Mouse (Mus musculus): ENCODE results near the gene Mllt10. TPM values are rescaled to one million over a fixed set of nuclear protein-coding genes. Genes with fewer than 3 reads are reported as not detected.

The Mllt10 gene
- polyA plus RNA-seq, 1 experiment from 2014 or later: 43.5 TPM

DNA sequence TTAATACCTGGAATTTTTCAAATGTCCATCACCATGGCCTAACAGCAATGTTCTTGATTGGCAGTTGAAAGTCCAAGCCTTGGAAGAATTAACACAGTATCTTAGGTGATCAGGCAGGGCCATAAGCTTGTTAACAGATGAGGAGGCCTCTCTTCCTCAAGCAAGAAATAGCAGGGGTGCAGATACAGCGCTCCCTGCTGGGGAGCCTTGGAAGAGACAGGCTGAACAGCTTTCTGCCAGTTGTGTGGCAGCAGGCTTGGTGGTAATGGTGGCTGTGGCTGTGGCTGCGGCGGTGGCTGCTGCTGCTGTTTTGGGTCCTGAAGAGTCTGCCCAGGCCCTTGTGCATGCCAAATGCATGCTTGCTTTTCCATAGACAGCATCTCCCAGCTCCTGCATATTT, 150.1 kb downstream of the Mllt10 start:
- ATAC-seq (no peak), DNase-seq (ENCODE audit: low spot score) (peak; percentile 53)
- Histone ChIP-seq H3K4me3 (ENCODE audit: low read depth, low read length) (no peak overlapping the region), H3K27ac (ENCODE audit: low read depth, low read length) (no peak overlapping the region), H3K36me3 (ENCODE audit: control insufficient read depth, insufficient read depth, low read length) (peaks cover 62% of the 10 kb centered on the region), H3K4me2 (ENCODE audit: low read length) (no peak overlapping the region), H3K27me3 (replicated peaks; ENCODE audit: control insufficient read depth, insufficient read depth, low read length) (no peaks in the 10 kb centered on the region), H3K4me1 (ENCODE audit: control insufficient read depth, insufficient read depth, low read length) (peaks cover 4% of the 10 kb centered on the region; the same call in 1 of the 2 replicates), H3K9ac (ENCODE audit: low read length) (no peak overlapping the region), H3K9me3 (replicated peaks; ENCODE audit: control insufficient read depth, low read length) (no peaks in the 10 kb centered on the region)
- WGBS: 64% methylated on average over 3 of the region's 3 CpGs

DNA sequence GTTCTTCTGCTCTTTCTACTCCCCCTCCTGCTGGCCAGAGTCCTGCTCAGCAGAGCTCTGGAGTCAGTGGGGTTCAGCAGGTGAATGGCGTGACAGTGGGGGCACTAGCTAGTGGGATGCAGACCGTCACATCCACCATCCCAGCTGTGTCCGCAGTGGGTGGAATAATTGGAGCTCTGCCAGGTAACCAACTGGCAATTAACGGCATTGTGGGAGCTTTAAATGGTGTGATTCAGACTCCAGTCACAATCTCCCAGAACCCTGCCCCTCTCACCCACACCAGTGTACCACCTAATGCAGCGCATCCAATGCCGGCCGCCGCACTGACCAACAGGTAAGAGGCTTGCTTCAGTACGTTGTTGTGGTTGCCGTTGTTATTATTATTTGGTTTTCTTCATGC, 151.8 kb downstream of the Mllt10 start:
- peaks cover 4% of the 10 kb centered on the region; the same call in 1 of the 2 replicates for H3K4me1 ChIP-seq (ENCODE audit: control insufficient read depth, insufficient read depth, low read length)
- no peak overlapping the region for H3K4me2 ChIP-seq (ENCODE audit: low read length)
- peak overlapping the region; percentile 5; the same call in 1 of the 2 replicates for H3K27ac ChIP-seq (ENCODE audit: low read depth, low read length)
- no peaks in the 10 kb centered on the region for H3K27me3 ChIP-seq (replicated peaks; ENCODE audit: control insufficient read depth, insufficient read depth, low read length)
- peaks cover 74% of the 10 kb centered on the region for H3K36me3 ChIP-seq (ENCODE audit: control insufficient read depth, insufficient read depth, low read length)
- ATAC-seq (peak; percentile 65), DNase-seq (ENCODE audit: low spot score) (peak; percentile 66)
- H3K4me3 ChIP-seq (ENCODE audit: low read depth, low read length): no peak overlapping the region
- 38% methylated on average over 10 of the region's 10 CpGs for WGBS
- no peaks in the 10 kb centered on the region for H3K9me3 ChIP-seq (replicated peaks; ENCODE audit: control insufficient read depth, low read length)
- no peak overlapping the region for H3K9ac ChIP-seq (ENCODE audit: low read length)

DNA sequence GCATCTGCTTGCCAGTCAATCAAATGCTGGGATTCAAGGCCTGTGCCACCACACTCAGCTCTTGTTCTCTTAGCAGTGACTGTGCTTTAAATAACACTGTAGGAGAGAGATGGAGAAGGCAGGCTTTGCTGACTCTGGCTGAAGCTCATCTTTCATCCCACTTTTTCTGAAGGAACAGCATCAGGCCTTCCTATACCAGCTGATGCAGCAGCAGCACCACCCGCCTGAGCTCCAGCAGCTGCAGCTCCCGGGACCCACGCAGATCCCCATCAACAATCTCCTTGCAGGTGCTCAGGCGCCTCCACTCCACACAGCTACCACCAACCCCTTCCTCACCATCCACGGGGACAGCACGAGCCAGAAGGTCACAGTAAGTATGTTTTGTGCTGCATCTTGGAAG, 153.5 kb downstream of the Mllt10 start:
- WGBS: 79% methylated on average over 6 of the region's 6 CpGs
- ATAC-seq (peak; percentile 33; the same call in 1 of the 2 replicates), DNase-seq (ENCODE audit: low spot score) (no peak)
- Histone ChIP-seq H3K27ac (ENCODE audit: low read depth, low read length) (no peak overlapping the region), H3K27me3 (replicated peaks; ENCODE audit: control insufficient read depth, insufficient read depth, low read length) (no peaks in the 10 kb centered on the region), H3K9ac (ENCODE audit: low read length) (no peak overlapping the region), H3K4me1 (ENCODE audit: control insufficient read depth, insufficient read depth, low read length) (peaks cover 4% of the 10 kb centered on the region; the same call in 1 of the 2 replicates), H3K9me3 (replicated peaks; ENCODE audit: control insufficient read depth, low read length) (no peaks in the 10 kb centered on the region), H3K36me3 (ENCODE audit: control insufficient read depth, insufficient read depth, low read length) (peaks cover 79% of the 10 kb centered on the region), H3K4me3 (ENCODE audit: low read depth, low read length) (no peak overlapping the region), H3K4me2 (ENCODE audit: low read length) (no peak overlapping the region)

DNA sequence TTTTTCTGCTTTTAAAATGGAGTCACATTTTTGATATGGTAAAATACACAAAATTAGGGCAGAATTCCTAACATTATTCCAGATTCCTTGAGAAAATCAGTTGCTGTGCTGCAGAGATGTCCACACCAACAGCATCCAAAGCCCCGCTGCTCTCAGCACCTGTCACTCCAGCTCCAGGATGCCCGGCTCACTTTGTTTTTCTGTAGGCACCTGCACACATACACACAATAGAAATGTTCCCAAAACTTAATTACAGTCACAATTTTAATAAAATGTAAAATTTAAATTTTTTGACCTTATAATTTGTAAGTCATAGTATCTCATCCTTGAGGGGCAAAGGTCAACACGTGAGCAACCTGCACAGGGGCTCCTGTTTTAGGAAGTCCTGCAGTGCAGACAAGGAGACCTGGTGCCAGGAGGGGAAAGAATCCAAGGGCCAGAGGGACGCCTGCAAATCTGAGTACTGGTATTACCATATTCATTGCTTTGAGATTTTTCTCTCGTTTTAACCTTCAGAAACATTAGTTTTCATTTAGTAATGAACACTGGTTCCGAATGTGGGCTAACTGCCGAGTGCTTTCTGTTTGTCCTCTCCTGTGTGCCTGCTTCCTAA, 154.3 kb downstream of the Mllt10 start:
- no peak overlapping the region for H3K9ac ChIP-seq (ENCODE audit: low read length)
- H3K27ac ChIP-seq (ENCODE audit: low read depth, low read length): no peak overlapping the region
- H3K4me1 ChIP-seq (ENCODE audit: control insufficient read depth, insufficient read depth, low read length): peaks cover 4% of the 10 kb centered on the region; the same call in 1 of the 2 replicates
- 86% methylated on average over 7 of the region's 7 CpGs for WGBS
- no peak overlapping the region for H3K4me3 ChIP-seq (ENCODE audit: low read depth, low read length)
- H3K27me3 ChIP-seq (replicated peaks; ENCODE audit: control insufficient read depth, insufficient read depth, low read length): no peaks in the 10 kb centered on the region
- H3K36me3 ChIP-seq (ENCODE audit: control insufficient read depth, insufficient read depth, low read length): peaks cover 79% of the 10 kb centered on the region
- no peaks in the 10 kb centered on the region for H3K9me3 ChIP-seq (replicated peaks; ENCODE audit: control insufficient read depth, low read length)
- DNase-seq (ENCODE audit: low spot score) (no peak), ATAC-seq (no peak)
- H3K4me2 ChIP-seq (ENCODE audit: low read length): no peak overlapping the region

DNA sequence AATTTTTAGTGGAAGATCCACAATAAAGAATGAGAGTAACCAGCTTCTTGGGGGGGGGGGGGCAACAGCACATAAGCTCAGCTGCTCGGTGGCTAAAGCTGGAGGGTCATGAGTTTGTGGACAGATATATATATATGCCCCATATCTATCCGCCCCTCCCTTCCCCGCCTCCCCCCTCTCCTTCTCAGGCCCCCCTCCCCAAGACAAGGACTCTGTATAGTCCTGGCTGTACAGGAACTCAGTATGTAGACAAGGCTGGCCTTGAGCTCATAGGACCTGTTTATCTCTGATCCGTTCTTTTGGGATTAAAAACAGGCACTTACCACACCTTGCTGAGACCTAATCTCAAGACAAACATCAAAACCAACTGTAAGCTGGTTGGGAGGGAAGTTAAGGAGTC, 154.9 kb downstream of the Mllt10 start:
- no peak for DNase-seq (ENCODE audit: low spot score)
- H3K4me2 ChIP-seq (ENCODE audit: low read length): no peak overlapping the region
- H3K9ac ChIP-seq (ENCODE audit: low read length): no peak overlapping the region
- H3K27me3 ChIP-seq (replicated peaks; ENCODE audit: control insufficient read depth, insufficient read depth, low read length): no peaks in the 10 kb centered on the region
- ATAC-seq: no peak
- H3K4me1 ChIP-seq (ENCODE audit: control insufficient read depth, insufficient read depth, low read length): peaks cover 4% of the 10 kb centered on the region; the same call in 1 of the 2 replicates
- no peaks in the 10 kb centered on the region for H3K9me3 ChIP-seq (replicated peaks; ENCODE audit: control insufficient read depth, low read length)
- H3K4me3 ChIP-seq (ENCODE audit: low read depth, low read length): no peak overlapping the region
- H3K36me3 ChIP-seq (ENCODE audit: control insufficient read depth, insufficient read depth, low read length): peaks cover 82% of the 10 kb centered on the region
- no peak overlapping the region for H3K27ac ChIP-seq (ENCODE audit: low read depth, low read length)
- 94% methylated on average over 4 of the region's 4 CpGs for WGBS

DNA sequence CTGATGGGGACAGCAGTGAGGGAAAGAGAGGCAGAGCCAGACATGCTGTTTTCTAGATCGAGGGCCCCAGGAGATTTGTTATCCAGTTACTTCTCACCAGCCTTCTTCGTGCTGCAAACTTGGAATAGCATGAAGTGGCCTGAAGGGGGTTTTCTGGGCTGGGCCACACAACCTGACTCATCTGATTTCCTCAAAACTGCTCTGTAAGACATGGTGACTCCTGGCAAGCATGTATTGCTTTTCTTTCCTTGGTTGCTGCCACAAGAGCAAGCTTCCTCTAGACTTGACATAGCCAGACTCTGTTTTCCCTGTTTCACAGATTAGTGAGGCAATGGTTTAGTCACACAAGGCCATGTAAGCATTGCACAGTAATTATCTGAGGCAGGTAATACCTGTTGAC, 159.0 kb downstream of the Mllt10 start:
- no peaks in the 10 kb centered on the region for H3K4me1 ChIP-seq (ENCODE audit: control insufficient read depth, insufficient read depth, low read length)
- H3K36me3 ChIP-seq (ENCODE audit: control insufficient read depth, insufficient read depth, low read length): peaks cover 81% of the 10 kb centered on the region
- H3K4me2 ChIP-seq (ENCODE audit: low read length): no peak overlapping the region
- WGBS: 89% methylated on average over 2 of the region's 2 CpGs
- ATAC-seq (no peak), DNase-seq (ENCODE audit: low spot score) (no peak)
- H3K27ac ChIP-seq (ENCODE audit: low read depth, low read length): no peak overlapping the region
- no peaks in the 10 kb centered on the region for H3K27me3 ChIP-seq (replicated peaks; ENCODE audit: control insufficient read depth, insufficient read depth, low read length)
- H3K4me3 ChIP-seq (ENCODE audit: low read depth, low read length): no peak overlapping the region
- H3K9ac ChIP-seq (ENCODE audit: low read length): no peak overlapping the region
- H3K9me3 ChIP-seq (replicated peaks; ENCODE audit: control insufficient read depth, low read length): no peaks in the 10 kb centered on the region

DNA sequence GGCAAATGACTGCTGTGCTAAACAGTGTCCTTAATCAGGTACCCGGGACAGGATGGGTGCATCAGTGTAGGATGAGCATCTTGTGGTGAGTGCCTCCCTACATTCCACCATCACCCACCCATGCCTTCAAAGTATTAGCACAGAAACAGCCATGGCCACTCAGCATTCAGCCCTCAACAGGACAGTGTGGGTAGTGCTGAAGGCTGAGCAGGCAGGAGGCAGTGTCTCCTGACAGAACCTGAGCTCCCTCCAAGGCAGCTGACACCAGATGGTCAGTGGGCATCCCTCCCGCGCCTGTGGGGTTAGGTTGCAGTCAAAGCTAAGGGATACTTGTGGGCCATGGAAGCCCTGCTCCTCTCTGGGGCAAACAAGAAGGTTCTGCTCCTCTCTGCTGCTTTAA, 162.8 kb downstream of the Mllt10 start:
- no peak overlapping the region for H3K9ac ChIP-seq (ENCODE audit: low read length)
- peaks cover 61% of the 10 kb centered on the region for H3K36me3 ChIP-seq (ENCODE audit: control insufficient read depth, insufficient read depth, low read length)
- DNase-seq (ENCODE audit: low spot score): no peak
- H3K4me1 ChIP-seq (ENCODE audit: control insufficient read depth, insufficient read depth, low read length): no peaks in the 10 kb centered on the region
- H3K27me3 ChIP-seq (replicated peaks; ENCODE audit: control insufficient read depth, insufficient read depth, low read length): no peaks in the 10 kb centered on the region
- H3K4me2 ChIP-seq (ENCODE audit: low read length): no peak overlapping the region
- H3K4me3 ChIP-seq (ENCODE audit: low read depth, low read length): no peak overlapping the region
- no peaks in the 10 kb centered on the region for H3K9me3 ChIP-seq (replicated peaks; ENCODE audit: control insufficient read depth, low read length)
- WGBS: 78% methylated on average over 3 of the region's 3 CpGs
- ATAC-seq: no peak
- no peak overlapping the region for H3K27ac ChIP-seq (ENCODE audit: low read depth, low read length)

DNA sequence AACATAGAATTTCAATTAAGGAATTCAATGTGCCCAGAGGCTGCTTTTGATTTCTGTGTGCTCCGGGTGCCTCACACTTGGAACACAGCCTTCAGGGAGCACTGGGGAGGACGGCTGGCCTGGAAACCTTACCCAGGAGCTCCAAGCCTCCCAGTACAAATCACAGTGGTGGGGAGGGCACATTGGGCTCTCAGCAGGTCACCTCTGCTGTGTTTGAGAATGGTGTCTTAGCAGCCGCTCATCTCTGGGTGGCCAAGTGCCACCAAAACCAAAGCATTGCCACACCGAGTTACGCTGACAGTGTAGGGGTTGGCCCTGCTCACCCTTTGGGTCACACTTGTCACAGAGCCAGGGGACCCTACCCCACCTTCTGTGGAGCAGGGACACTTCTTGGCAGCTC, 163.5 kb downstream of the Mllt10 start:
- Histone ChIP-seq H3K27ac (ENCODE audit: low read depth, low read length) (no peak overlapping the region), H3K27me3 (replicated peaks; ENCODE audit: control insufficient read depth, insufficient read depth, low read length) (no peaks in the 10 kb centered on the region), H3K4me1 (ENCODE audit: control insufficient read depth, insufficient read depth, low read length) (no peaks in the 10 kb centered on the region), H3K4me2 (ENCODE audit: low read length) (no peak overlapping the region), H3K9ac (ENCODE audit: low read length) (no peak overlapping the region), H3K36me3 (ENCODE audit: control insufficient read depth, insufficient read depth, low read length) (peaks cover 55% of the 10 kb centered on the region), H3K4me3 (ENCODE audit: low read depth, low read length) (no peak overlapping the region), H3K9me3 (replicated peaks; ENCODE audit: control insufficient read depth, low read length) (no peaks in the 10 kb centered on the region)
- DNase-seq (ENCODE audit: low spot score) (no peak), ATAC-seq (no peak)
- WGBS: 73% methylated on average over 5 of the region's 5 CpGs

DNA sequence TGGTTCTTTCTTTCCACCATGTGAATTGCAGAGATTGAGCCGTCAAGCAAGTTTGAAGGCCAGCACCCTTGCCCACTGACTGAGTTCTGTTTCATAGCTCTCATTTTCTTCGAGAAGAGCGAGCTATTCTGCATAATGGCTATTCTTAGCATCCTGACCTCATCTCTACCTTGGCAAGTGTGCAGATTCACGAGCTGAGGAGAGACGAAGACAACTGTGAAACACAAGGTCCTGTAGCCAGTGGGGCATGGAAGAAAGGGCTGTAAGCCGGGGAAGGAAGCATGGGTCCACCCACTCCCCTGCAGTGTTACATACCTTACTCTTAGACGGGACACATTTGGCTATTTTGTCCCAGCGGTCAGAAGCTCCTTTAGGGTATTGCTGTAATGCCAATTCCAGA, 164.1 kb downstream of the Mllt10 start:
- no peak overlapping the region for H3K9ac ChIP-seq (ENCODE audit: low read length)
- peaks cover 49% of the 10 kb centered on the region for H3K36me3 ChIP-seq (ENCODE audit: control insufficient read depth, insufficient read depth, low read length)
- H3K4me2 ChIP-seq (ENCODE audit: low read length): no peak overlapping the region
- WGBS: 84% methylated on average over 8 of the region's 8 CpGs
- DNase-seq (ENCODE audit: low spot score) (no peak), ATAC-seq (no peak)
- no peaks in the 10 kb centered on the region for H3K4me1 ChIP-seq (ENCODE audit: control insufficient read depth, insufficient read depth, low read length)
- H3K27me3 ChIP-seq (replicated peaks; ENCODE audit: control insufficient read depth, insufficient read depth, low read length): no peaks in the 10 kb centered on the region
- H3K9me3 ChIP-seq (replicated peaks; ENCODE audit: control insufficient read depth, low read length): no peaks in the 10 kb centered on the region
- H3K4me3 ChIP-seq (ENCODE audit: low read depth, low read length): no peak overlapping the region
- H3K27ac ChIP-seq (ENCODE audit: low read depth, low read length): no peak overlapping the region
